Mouse (Mus musculus) activated CD4-positive, CD25-positive, alpha-beta regulatory T cell, adult 4 months (primary cell): ENCODE measurements around the gene Olfr875. TPM values are rescaled to one million over a fixed set of nuclear protein-coding genes. Genes with fewer than 3 reads are reported as not detected.
"Not testable (repeated sequence)": the region's sequence is repeated elsewhere in the genome, so short reads cannot be mapped to it uniquely, and the experiment has no call there.

ENCODE experiments used
- ATAC-seq: one replicate; pipeline ENCODE4 v1.8.0; 2017
- polyA plus RNA-seq, 2 experiments: library from polyadenylated mRNA; unstranded; fragments of 100-300 nt; shearing (Covaris generic); gene quantifications; one replicate each; pipeline ENCODE4 v1.2.1; 2017

The Olfr875 gene
- not detected for polyA plus RNA-seq

- ATAC-seq: no peak
Observed at GRCm38 (mm10) chr9:37771759-37772158, at the start of gene Olfr875. Gene Olfr875, plus strand, starts transcription at chr9:37771857.

GRCm38 (mm10) chr9:37734310-37734709, 37.3 kb upstream of the Olfr875 start:
- no peak for ATAC-seq

- ATAC-seq: no peak
Observed at GRCm38 (mm10) chr9:37744806-37745205, 26.9 kb upstream of the Olfr875 start, which contains the start of gene Olfr874. Gene Olfr874, plus strand, starts transcription at chr9:37745106.

- ATAC-seq: no peak
Observed at GRCm38 (mm10) chr9:37750319-37751075, 21.2 kb upstream of the Olfr875 start.

- no peak for ATAC-seq
Observed at GRCm38 (mm10) chr9:37751467-37751866, 20.2 kb upstream of the Olfr875 start.

GRCm38 (mm10) chr9:37752006-37752405, 19.7 kb upstream of the Olfr875 start:
- no peak for ATAC-seq

GRCm38 (mm10) chr9:37761728-37762127, 9.9 kb upstream of the Olfr875 start:
- no peak for ATAC-seq

GRCm38 (mm10) chr9:37762541-37762940, 9.1 kb upstream of the Olfr875 start:
- ATAC-seq: no peak

- no peak for ATAC-seq
Observed at GRCm38 (mm10) chr9:37770661-37771060, 996 bp upstream of the Olfr875 start.

- no peak for ATAC-seq
Observed at GRCm38 (mm10) chr9:37782766-37783260, 11.2 kb downstream of the Olfr875 start.

- not testable (repeated sequence) for ATAC-seq
Observed at GRCm38 (mm10) chr9:37783394-37784387, 12.0 kb downstream of the Olfr875 start.

- ATAC-seq: no peak
Observed at GRCm38 (mm10) chr9:37786411-37786810, 14.8 kb downstream of the Olfr875 start.

GRCm38 (mm10) chr9:37802055-37802454, 30.4 kb downstream of the Olfr875 start:
- no peak for ATAC-seq

- no peak for ATAC-seq
Observed at GRCm38 (mm10) chr9:37802731-37803130, 31.1 kb downstream of the Olfr875 start, which contains the start of gene Olfr876. Gene Olfr876, plus strand, starts transcription at chr9:37803031.

GRCm38 (mm10) chr9:37807235-37807634, 35.6 kb downstream of the Olfr875 start:
- no peak for ATAC-seq

- ATAC-seq: no peak
Observed at GRCm38 (mm10) chr9:37808456-37808855, 36.8 kb downstream of the Olfr875 start.

- no peak for ATAC-seq
Observed at GRCm38 (mm10) chr9:37808976-37809375, 37.3 kb downstream of the Olfr875 start.

- ATAC-seq: no peak
Observed at GRCm38 (mm10) chr9:37814696-37815095, 43.0 kb downstream of the Olfr875 start.

Other genes with a start within 250 kb of the Olfr875 start
- under 1 TPM in 1 of 2 experiments, not detected in 1; 0.58 TPM for gene Esam, start 243.8 kb upstream of the Olfr875 start, polyA plus RNA-seq
- not detected for gene Vsig2, start 232.6 kb upstream of the Olfr875 start, polyA plus RNA-seq
- gene Nrgn, start 219.0 kb upstream of the Olfr875 start, polyA plus RNA-seq: under 1 TPM in 1 of 2 experiments, not detected in 1; 0.33 TPM
- 10 to 100 TPM in 1 of 2 experiments, 1 to 10 TPM in 1; 9.7 to 13.6 TPM for gene Siae, start 216.2 kb upstream of the Olfr875 start, polyA plus RNA-seq
- gene Spa17, start 158.1 kb upstream of the Olfr875 start, polyA plus RNA-seq: 1 to 10 TPM in 1 of 2 experiments, not detected in 1; 1.4 TPM
- gene Tbrg1, start 114.5 kb upstream of the Olfr875 start, polyA plus RNA-seq: 100 to 1,000 TPM; 200 to 207 TPM
- gene Panx3, start 102.6 kb upstream of the Olfr875 start, polyA plus RNA-seq: not detected
- gene Olfr160, start 55.6 kb upstream of the Olfr875 start, polyA plus RNA-seq: under 1 TPM in 1 of 2 experiments, not detected in 1; 0.41 TPM
- gene Olfr874, start 26.8 kb upstream of the Olfr875 start, polyA plus RNA-seq: not detected
- gene Olfr876, start 31.2 kb downstream of the Olfr875 start, polyA plus RNA-seq: under 1 TPM; 0.10 to 0.20 TPM
- not detected for gene Olfr877, start 82.4 kb downstream of the Olfr875 start, polyA plus RNA-seq
- gene Olfr145, start 124.9 kb downstream of the Olfr875 start, polyA plus RNA-seq: under 1 TPM; 0.11 to 0.15 TPM
- under 1 TPM in 1 of 2 experiments, not detected in 1; 0.21 TPM for gene Olfr878, start 146.0 kb downstream of the Olfr875 start, polyA plus RNA-seq
- gene Olfr881, start 220.0 kb downstream of the Olfr875 start, polyA plus RNA-seq: under 1 TPM in 1 of 2 experiments, not detected in 1; 0.16 TPM